Mouse (Mus musculus) 3134 (cell line): ENCODE data around the gene Mtor.

Experiments used
- DNase-seq: peaks from one replicate; pipeline ENCODE4 v3.0.0-alpha.2; 2011; ENCODE audit warnings: low spot score; ENCODE audit not compliant: insufficient read length; ENCODE audit errors: extremely low read depth

Gene Mtor

DNA sequence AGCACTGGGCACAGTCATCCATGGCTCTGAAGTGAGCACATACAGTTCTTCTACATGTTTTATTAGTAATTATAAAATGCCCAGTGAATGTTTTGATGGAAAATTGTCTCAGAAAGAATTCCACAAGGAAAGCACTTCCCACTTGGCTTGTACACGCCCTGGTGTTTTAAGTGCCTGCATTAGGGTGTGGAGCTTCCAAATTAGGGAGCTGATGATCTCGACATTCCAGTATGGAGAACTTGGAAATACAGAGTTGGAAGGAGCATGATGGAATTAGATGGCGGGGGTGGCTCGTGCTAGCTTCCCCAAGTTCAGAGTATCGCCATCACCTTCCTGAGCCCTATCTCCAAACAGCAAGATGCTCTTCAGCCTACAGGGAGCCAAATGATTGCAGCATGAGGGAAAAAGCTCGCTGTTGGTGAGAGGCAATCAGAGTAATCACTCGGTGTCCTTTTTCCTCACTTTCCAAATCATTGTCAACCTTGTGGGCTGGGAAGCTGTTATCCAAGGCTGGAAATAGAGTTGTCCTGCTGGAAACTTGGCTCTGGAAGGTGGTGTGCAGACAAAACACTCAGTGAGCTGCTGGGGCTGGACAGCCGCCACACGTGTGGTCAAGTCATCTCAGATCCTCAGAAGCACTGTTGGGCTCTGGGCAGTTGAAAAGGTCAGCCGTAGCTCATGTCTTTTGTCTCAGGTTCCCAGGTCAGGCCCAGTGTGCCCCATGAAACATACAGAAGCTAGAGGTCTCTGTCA lies 78.9 kb downstream of the Mtor start:
- no peak for DNase-seq

DNA sequence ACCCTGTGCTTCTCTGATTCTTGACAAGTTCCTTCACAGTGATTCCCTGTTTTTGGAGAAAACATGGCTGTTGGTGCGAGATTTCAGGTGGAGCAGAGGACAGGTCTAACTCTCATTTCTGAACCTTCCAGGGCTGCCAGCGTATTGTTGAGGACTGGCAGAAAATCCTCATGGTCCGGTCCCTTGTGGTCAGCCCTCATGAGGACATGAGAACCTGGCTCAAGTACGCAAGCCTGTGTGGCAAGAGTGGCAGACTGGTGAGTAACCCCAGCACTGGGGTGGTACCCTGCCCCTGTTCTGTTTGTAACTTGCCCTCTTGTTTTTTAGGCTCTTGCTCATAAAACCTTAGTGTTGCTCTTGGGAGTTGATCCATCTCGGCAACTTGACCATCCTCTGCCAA lies 81.9 kb downstream of the Mtor start:
- peak; percentile 73 for DNase-seq

DNA sequence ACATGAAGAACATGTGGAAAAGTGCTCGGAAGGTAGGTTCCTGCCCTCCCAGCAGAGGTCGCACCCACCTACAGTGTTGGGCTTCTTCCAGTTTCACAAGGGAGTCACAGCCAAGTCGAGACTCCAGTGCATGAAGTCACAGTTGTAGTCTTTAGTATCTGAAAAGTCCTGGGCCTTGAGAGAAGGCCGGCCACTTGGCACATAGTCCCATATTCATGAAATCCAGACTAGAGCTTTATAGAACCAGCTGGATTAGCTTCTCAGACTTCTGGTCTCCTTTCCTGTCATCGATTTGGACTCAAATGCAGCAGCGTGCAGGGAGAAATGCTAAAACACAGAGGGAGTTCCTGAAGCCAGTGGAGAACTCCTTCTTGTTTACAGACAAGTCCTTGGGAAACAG lies 82.4 kb downstream of the Mtor start:
- DNase-seq = no peak

DNA sequence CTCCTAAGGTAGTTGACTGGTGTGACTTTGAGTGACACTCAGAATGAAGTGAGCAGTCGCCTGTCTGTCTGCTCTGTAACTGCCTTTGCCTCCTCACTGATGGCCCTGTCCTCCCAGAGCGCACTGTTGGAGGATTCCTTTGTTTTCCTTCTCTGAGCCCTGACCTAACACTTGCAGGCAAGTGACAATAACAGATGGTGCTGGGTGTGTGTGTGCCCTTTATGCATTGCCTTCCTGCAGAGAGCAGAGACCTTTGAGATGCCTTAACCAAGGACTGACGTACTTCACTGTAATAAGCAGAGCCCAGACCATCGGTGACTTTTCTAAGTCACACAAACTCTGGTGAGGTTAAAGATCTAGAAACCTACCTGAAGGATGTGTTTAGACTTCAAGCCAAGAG lies 82.9 kb downstream of the Mtor start:
- DNase-seq = no peak

DNA sequence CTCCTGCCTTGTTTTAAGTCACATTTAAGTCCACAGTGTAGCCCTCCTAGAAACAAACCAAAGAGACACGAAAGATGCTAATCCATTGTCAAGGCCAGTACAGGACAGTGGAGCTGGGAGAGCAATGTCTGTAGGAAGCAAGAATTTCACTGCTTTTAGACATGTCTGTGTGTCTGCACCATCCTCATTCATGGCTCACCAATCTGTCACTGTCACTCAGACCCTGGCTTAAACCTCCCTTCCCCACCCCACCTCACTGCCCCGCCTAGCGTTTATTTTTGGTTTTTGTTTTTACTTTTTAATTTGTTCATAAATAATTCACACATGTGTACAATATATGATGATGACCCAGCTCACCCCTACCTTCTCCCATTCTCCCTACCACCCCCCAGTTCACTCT lies 84.1 kb downstream of the Mtor start:
- no peak for DNase-seq

DNA sequence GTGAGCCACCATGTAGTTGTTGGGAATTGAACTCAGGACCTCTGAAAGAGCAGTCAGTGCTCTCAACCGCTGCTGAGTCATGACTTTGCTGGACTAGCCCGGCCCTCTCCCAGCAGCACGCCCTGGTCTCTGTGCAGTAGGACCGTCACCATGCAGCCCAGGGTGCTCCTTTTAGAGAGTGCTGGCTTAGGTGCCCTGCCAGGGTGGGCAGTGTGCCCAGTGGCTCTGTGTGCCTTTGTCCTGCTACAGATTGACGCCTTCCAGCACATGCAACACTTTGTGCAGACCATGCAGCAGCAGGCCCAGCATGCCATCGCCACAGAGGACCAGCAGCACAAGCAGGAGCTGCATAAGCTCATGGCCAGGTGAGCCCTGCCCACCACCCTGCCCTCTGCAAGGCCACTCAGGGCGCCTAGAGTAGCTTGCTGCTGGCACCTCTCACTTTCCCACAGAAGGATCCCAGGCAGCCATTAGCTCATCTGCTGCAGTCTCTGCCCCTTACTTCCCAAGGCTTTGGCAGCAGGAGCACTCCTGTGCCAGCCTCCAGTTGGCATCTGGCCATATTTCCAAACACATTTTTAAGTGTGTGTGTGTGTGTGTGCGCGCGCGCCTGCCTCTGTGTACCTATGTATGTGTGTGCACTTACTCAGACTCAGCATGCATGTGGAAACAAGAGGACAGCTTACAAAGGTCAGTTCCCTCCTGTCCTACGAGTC lies 85.4 kb downstream of the Mtor start:
- no peak for DNase-seq

DNA sequence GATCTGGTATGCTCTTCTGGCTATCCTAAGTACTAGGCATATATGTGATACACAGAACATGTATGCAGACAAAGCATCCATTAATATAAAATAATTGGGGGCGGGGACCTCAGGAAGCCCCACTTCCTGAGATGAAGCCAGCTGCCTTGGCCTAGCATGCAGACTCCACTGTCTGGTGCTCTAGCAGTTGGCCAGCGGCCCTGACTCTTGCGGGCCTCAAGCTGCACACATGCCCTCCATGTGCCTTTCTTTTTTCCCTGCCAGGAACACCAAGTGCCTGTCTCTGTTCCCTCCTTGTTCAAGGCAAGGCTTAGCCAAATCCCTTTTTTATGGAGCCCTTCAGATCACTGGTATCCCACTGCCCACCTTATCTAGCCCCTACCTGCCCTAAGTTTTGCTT lies 87.5 kb downstream of the Mtor start:
- DNase-seq = no peak

DNA sequence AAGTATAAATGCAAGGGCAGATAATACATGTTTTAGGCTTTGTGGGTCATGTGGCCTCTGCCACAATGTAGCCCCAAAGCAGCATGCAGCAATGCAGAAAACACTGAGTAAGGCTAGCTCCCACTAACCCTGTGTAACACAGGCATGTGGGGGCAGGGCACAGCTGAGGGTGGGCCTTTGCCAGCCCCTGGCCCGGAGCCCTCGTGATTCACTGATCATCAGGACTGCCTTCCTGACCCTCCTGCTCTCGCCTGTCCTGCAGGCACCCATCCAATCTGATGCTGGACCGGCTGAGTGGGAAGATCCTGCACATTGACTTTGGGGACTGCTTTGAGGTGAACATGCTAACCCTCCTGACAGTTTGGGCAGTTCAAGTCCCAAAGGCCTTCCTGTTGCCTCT lies 100.7 kb downstream of the Mtor start:
- DNase-seq = no peak

DNA sequence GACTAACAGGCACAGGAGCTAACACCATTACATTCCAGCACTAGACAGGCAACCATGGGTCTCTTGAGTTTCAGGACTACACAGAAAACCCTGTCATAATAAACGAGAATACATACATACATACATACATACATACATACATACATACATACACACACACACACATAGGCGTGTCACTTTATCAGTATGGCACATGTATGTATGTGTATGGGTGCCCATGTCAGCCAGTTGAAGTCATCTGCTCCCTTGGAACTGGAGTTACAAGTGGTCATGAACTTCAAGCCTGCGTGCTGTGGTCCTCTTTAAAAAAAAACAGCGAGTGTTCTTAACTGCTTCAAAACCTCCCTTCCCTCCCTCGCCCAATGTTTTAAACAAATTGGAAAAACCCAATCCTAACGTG lies 109.4 kb downstream of the Mtor start:
- no peak for DNase-seq

DNA sequence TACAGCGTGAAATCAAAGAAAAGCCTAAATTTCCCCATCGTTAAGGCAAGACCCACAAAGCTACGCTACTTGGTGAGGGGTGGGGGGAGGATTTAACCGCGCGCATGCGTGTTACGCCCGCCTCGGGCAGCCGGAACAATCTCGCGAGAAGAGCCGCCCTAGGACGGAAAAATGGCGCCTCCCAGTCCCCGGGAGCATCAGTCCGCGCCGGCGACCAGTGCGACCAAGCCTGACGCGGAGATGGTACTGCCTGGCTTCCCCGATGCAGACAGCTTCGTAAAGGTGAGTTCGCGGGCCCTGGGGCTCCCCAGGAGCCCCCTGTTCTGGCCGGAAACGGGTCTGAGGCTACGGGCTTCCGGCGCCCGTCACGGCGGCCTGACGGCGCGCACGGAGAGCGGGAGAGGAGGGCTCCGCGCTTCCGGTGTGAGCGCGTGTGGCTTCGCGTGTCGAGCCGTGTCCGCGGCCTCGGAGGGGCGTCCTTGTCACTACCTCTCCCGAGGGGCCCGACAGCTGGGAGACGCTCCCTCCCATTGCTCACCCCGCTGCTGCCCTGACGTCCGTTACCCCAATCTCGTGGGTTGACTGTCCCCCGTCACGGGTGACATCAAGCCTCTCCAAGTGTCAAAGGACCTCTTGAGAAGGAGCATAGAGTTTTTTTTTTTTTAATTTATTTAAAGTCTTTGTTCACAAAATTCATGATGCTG lies 110.0 kb downstream of the Mtor start, which contains the start of gene Exosc10:
Gene Exosc10 (plus strand): TSS at position 133 of the 704 bp plus-strand sequence.
- peak; percentile 87 for DNase-seq

DNA sequence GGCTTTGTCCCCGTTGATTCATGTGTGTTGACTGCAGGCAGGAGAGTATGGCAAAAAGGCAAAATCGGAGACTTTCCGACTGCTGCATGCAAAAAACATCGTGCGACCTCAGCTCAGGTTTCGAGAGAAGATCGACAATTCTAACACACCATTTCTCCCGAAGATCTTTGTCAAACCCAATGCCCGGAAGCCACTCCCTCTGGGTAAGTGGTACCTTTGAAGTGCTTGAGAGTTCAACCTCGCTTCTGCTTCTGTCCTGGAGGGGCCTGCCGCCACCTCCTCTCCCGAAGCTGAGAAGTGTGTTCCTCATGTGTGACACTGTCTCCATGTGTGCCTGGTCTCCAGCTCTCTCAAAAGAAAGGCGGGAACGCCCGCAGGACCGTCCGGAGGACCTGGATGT lies 114.3 kb downstream of the Mtor start:
- no peak for DNase-seq

DNA sequence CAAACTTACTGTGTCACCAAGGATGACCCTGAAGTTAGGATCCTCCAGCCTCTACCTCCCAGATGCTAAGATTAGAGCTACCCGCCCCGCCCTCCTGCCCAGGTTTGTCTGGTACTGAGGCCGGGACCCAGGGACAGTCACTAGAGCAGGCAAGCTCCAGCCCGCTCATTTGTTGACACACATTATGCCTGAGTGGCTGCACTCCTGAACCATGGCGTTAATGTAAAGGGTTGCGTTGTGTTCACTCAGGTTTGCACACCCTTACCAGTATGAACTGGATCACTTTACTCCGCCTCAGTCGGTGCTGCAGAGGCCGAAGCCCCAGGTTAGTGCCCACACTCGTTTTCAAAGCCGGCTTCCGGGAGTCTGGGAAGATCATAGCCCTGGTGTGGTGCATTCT lies 115.2 kb downstream of the Mtor start:
- DNase-seq = no peak

DNA sequence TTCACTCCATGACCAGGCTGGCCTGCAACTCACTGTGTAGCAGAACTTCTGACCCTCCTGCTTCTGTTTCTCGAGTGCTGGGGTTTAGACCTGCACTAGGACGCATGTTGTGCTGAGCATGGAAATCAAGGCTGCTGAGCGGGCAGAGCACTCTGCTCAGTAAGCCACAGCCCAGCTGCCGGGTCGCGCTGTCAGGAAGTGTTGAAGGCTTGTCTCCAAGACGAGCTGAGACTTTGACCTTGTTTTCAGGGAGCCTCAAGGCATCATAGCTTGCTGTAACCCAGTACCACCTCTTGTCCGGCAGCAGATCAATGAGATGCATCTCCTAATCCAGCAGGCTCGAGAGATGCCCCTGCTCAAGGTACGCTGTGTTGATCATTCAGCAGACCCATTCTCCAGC lies 121.7 kb downstream of the Mtor start:
- DNase-seq = no peak

DNA sequence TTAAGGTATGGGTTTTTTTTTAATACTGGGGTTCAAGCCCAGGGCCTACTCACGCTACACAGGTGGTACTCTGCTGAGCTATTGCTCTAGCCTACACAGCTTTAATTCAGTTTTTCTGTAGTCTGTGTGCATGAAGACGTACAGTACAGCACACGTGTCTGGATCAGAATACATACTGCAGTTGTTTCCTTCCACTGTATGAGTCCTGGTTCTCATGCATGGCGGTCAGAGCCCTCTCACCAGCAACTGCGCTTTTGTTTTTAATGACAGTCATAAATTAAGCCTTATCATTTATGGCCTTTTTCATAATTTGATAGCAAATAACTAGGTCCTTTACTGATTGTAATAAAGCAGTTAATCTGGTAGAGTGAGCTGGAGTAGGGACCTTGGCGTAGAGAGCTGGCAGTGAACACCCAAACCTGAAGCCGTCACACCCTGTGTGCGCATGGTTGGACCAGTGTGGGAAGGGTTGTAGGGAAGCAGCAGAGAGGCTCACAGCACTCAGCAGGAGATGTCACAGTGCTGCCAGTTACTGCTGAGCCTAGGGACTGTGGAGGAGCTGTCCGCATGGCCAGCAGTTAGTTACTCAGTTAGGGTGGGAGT lies 122.4 kb downstream of the Mtor start:
- no peak for DNase-seq

DNA sequence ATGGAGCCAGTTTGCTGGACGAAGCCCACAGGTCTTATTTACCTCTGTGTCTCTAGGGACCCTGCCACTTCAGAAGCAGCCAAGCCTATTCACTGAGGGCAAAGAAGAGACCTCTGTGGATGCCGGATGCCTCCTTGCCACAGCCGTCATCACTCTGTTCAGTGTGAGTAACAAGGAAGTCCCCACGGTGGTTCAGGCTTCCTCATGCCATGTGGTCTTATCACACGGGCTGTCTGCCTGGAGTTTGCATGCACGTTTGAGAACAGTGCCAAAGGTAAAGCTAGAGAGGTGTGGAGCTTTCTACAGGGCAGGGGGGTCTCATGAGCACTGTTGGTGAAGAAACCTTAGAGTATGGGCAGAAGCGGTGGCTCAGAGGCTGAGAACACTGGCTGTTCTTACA lies 124.8 kb downstream of the Mtor start:
- DNase-seq = no peak

DNA sequence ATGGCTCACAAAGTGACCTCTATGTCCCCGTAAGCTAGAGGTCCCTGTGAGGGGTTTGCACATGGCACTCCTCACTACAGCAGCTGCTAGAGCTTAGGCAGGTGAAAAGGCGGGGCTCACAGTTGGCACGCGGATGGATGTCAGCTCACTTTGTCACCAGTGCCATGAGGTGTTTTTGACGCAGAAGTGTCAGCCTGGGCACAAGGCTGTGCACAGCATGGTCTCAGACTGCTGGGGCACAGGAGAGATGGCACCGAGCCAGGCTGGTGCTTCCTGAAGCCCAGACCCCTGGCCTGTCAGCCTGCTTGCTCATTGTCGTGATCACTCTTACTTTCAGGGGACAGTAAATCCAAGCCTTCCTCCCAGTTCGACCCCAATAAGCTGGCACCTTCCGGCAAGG lies 132.4 kb downstream of the Mtor start:
- no peak for DNase-seq

DNA sequence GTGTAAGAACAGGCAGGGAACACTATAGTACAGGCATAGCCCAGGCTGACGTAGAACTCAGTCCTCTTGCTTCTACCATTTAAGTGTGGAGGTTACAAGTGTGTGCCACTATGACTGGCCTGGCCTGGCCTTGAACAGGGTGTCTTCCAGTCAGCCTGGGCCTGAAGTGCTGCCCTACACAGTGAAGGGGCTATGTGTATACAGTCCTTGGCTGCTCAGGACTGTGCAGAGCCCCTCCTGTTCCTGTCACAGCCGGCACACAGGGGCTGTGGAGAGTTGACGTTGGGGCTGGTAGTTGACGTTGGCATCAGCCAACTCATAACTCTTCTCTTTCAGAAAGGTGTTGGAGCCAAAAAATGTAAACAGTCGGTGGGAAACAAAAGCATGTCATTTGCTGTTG lies 133.0 kb downstream of the Mtor start:
- DNase-seq = no peak

DNA sequence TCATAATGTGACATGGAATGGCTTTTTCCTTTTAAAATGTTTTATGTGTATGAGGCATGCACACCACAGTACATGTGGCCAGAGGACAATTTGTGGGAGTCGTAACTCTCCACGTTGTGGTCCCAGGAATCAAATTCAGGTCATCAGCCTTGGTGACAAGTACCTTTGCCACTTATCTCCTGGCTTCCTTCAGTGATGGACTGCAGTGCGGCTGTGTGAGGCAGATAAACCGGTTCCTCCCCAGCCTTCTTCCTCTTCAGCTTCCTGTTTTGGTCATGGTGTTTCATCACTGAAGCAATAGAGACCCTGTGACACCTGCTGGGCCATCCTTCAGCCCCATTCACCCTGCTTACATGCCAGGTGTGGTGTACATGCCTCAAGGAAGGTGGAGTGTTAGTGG lies 134.8 kb downstream of the Mtor start:
- no peak for DNase-seq

DNA sequence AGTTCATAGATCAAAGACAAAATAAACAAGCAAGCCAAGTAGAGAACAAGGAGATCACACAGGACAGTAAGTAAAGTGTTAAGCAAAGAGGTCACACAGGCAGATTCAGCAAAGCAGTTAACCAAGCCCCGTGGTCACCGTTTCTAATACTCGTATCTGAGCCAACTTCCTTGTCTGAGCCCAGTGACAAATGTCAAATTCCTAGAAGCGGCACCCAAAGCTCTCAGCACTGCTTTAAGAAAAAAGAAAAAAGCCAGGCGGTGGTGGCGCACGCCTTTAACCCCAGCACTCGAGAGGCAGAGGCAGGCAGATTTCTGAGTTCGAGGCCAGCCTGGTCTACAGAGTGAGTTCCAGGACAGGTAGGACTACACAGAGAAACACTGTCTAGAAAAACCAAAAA lies 138.2 kb downstream of the Mtor start:
- DNase-seq = no peak

DNA sequence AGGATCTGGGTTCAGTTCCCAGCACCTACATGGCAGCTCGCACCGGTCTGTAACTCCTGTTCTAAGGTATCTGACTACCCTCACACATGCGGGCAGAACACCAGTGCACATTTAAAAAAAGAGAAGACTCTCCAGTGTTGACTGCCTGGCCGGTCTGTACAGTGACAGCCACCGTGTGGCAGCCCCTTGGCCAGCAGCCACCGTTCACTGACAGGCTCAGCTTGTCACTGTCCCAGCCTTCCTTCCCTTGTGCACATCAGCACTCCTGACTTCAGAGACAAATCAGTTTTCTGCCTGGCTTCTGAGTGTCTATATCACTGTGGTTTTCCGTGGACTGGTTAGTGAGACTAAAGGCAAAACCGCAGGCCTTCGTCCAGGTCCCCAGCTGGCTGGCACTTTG lies 140.4 kb downstream of the Mtor start:
- DNase-seq = no peak

DNA sequence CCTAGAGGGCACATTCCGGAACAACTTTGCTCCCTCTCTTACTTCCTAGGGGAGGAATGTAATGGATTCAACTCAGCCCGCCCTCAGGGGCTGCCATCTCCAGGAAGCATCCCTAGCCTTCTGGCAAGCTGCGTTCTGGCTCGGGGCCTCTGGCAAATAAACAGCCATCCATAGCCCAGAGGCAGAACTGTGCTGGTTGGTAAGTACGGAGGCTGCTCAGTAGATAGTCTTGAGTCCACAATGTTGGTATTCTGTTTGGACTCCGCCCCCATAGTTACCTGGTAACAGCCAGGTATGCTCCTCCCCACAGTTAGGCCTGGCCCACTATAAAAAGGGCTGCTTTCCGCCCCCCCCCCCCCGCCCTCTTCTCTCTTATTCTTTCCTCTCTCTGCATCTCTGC lies 141.2 kb downstream of the Mtor start:
- DNase-seq = no peak
